Mouse (Mus musculus) ES-Bruce4 (cell line): ENCODE measurements at regions not wholly inside any gene's neighbourhood (a gene's known extent, or its start where the extent isn't known, plus 50 kb on each side); places are given as distances from the start of the nearest gene placed in this dataset.

Experiments
- H3K27ac ChIP-seq: 2 replicates; pipeline ENCODE4 v1.5.1; 2012; ENCODE audit warnings: low read length, inconsistent platforms; ENCODE audit not compliant: insufficient read depth
- H3K27me3 ChIP-seq: 2 replicates; pipeline ENCODE4 v1.6.1; 2012; ENCODE audit warnings: mild to moderate bottlenecking, low read length, inconsistent platforms; ENCODE audit not compliant: control insufficient read depth, poor library complexity, insufficient read depth, severe bottlenecking
- H3K36me3 ChIP-seq: 2 replicates; pipeline ENCODE4 v1.6.1; 2012; ENCODE audit warnings: inconsistent platforms, mild to moderate bottlenecking, low read length, moderate library complexity; ENCODE audit not compliant: control insufficient read depth, poor library complexity, insufficient read depth, severe bottlenecking
- H3K4me1 ChIP-seq: one replicate; pipeline ENCODE4 v1.8.1; 2011; ENCODE audit warnings: low read length; ENCODE audit not compliant: control insufficient read depth, insufficient read depth
- H3K4me3 ChIP-seq: 2 replicates; pipeline ENCODE4 v1.5.1; 2011; ENCODE audit warnings: low read depth, mild to moderate bottlenecking, low read length
- H3K9ac ChIP-seq: 2 replicates; pipeline ENCODE4 v1.6.1; 2012; ENCODE audit warnings: low read depth, mild to moderate bottlenecking, inconsistent platforms; ENCODE audit not compliant: poor library complexity, severe bottlenecking
- H3K9me3 ChIP-seq: replicated peaks from 2 replicates; pipeline ENCODE4 v1.6.1; 2012; ENCODE audit warnings: mild to moderate bottlenecking, low read length, inconsistent platforms; ENCODE audit not compliant: control insufficient read depth, poor library complexity, insufficient read depth, severe bottlenecking
- CTCF ChIP-seq: IDR thresholded peaks from one replicate; pipeline ENCODE4 v1.8.1; 2011; ENCODE audit warnings: low read depth, low read length
- EP300 ChIP-seq: IDR thresholded peaks from 2 replicates; pipeline ENCODE4 v1.6.1; 2011; ENCODE audit warnings: low read depth, low read length; ENCODE audit not compliant: insufficient read depth
- POLR2A ChIP-seq: IDR thresholded peaks from one replicate; pipeline ENCODE4 v1.8.1; 2011; ENCODE audit warnings: low read length; ENCODE audit not compliant: insufficient read depth

- Histone ChIP-seq H3K27ac (no peak overlapping the region), H3K27me3 (no peaks in the 10 kb centered on the region), H3K36me3 (no peaks in the 10 kb centered on the region), H3K9me3 (no peaks in the 10 kb centered on the region; the same call in 1 of the 2 replicates), H3K4me1 (no peaks in the 10 kb centered on the region), H3K4me3 (no peak overlapping the region), H3K9ac (no peak overlapping the region)
- TF ChIP-seq CTCF (no peak), POLR2A (no peak), EP300 (no peak)
Observed at GRCm38 (mm10) chr8:113583801-113584200, 51.6 kb upstream of the Mon1b start.
